Mouse (Mus musculus): Measurements from ENCODE around the gene Tmem131. TPM values are rescaled to one million over a fixed set of nuclear protein-coding genes. Genes with fewer than 3 reads are reported as not detected.

The Tmem131 gene
- total and polyA plus RNA-seq, 2 experiments from 2014 or later, result 9.4 to 29.3 TPM

- ATAC-seq, result no peak
- Histone ChIP-seq H3K36me3 (ENCODE audit: insufficient read depth) (no peaks in the 10 kb centered on the region), H3K9me3 (ENCODE audit: low read length) (no peaks in the 10 kb centered on the region), H3K27ac (ENCODE audit: low read depth, low read length) (no peak overlapping the region), H3K9ac (no peak overlapping the region), H3K4me1 (ENCODE audit: insufficient read depth) (no peaks in the 10 kb centered on the region), H3K4me2 (ENCODE audit: low read depth) (no peak overlapping the region), H3K27me3 (ENCODE audit: insufficient read depth, low read length) (no peaks in the 10 kb centered on the region), H3K4me3 (ENCODE audit: low read depth, low read length) (no peak overlapping the region)
- 80% methylated on average over 1 of the region's 1 CpGs for WGBS
- TF ChIP-seq CTCF (IDR thresholded peaks at IDR 0.05; ENCODE audit: low read depth), result no peak
- no peak for DNase-seq
These were observed 173.5 kb downstream of the Tmem131 start for GRCm38 (mm10) chr1:36769951-36770350.

DNA sequence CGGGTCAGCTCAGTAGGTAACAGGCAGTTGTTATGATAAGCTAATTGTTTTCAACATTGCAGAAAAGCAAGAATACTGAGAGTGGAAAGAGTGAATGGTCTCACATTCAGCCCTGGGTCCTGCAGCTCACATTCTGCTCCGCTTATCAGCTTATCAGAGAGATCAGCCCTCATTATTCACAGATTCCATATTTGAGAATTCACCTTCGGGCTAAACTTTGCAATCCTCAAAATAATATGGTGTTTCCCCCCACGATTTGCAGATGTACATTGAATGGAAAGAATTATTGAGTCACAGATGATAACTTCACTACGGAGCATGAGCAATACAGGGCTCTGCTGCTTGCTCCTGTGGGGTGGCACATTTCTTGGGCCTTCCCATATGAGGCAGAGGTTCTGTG, 174.7 kb downstream of the Tmem131 start:
- Histone ChIP-seq H3K9ac (no peak overlapping the region), H3K4me3 (ENCODE audit: low read depth, low read length) (no peak overlapping the region), H3K4me2 (ENCODE audit: low read depth) (no peak overlapping the region), H3K4me1 (ENCODE audit: insufficient read depth) (no peaks in the 10 kb centered on the region), H3K27ac (ENCODE audit: low read depth, low read length) (no peak overlapping the region), H3K27me3 (ENCODE audit: insufficient read depth, low read length) (no peaks in the 10 kb centered on the region), H3K9me3 (ENCODE audit: low read length) (no peaks in the 10 kb centered on the region), H3K36me3 (ENCODE audit: insufficient read depth) (no peaks in the 10 kb centered on the region)
- WGBS, result 78% methylated on average over 5 of the region's 5 CpGs
- DNase-seq, result no peak
- no peak for ATAC-seq
- no peak for TF ChIP-seq CTCF (IDR thresholded peaks at IDR 0.05; ENCODE audit: low read depth)

GRCm38 (mm10) chr1:36767321-36767720, 176.1 kb downstream of the Tmem131 start:
- Histone ChIP-seq H3K4me2 (ENCODE audit: low read depth) (no peak overlapping the region), H3K27ac (ENCODE audit: low read depth, low read length) (no peak overlapping the region), H3K36me3 (ENCODE audit: insufficient read depth) (no peaks in the 10 kb centered on the region), H3K4me1 (ENCODE audit: insufficient read depth) (no peaks in the 10 kb centered on the region), H3K27me3 (ENCODE audit: insufficient read depth, low read length) (no peaks in the 10 kb centered on the region), H3K9ac (no peak overlapping the region), H3K4me3 (ENCODE audit: low read depth, low read length) (no peak overlapping the region), H3K9me3 (ENCODE audit: low read length) (no peaks in the 10 kb centered on the region)
- no peak for TF ChIP-seq CTCF (IDR thresholded peaks at IDR 0.05; ENCODE audit: low read depth)
- DNase-seq (no peak), ATAC-seq (no peak)
- WGBS, result 48% methylated on average over 10 of the region's 10 CpGs

DNA sequence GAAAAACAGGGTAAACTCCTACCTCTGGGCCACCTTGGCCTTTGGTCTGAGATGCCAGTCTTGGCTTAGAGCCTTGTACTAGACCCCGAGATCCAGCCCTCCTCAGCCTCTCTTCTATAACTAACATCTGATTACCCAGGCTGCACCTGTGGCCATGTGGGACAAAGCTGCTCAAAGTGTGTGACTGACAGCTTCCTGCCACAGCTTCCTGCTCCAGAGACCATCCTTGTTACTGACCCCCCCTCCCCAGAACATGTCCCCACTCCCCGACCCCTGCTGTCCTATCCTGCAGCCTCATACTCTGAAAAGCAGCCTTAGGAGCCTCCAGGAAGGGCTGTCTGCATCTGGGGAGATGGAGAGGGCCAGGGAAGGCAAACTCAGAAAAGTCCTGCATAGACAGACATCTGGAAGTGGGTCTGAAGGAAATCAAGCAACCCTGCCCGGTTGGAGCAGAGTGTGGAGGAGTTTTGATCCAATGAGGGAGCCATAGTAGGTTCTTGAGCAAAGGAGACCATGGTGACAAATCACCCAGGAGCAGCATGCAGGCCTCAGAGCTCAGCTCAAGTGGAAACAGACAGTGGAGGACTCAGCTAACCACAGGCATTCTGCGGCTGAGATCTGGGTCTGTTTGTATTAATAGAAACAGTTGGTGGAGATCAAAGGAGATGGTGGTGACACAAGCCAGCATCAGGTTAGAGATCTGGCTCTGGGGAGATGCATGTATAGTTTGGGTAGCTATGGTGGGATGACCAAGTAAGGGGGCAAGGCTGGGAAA, 176.8 kb downstream of the Tmem131 start:
- no peak for DNase-seq
- no peak for TF ChIP-seq CTCF (IDR thresholded peaks at IDR 0.05; ENCODE audit: low read depth)
- no peak overlapping the region for H3K4me3 ChIP-seq (ENCODE audit: low read depth, low read length)
- 72% methylated on average over 4 of the region's 4 CpGs for WGBS
- H3K4me2 ChIP-seq (ENCODE audit: low read depth), result no peak overlapping the region
- H3K9ac ChIP-seq, result no peak overlapping the region
- no peaks in the 10 kb centered on the region for H3K36me3 ChIP-seq (ENCODE audit: insufficient read depth)
- no peaks in the 10 kb centered on the region for H3K9me3 ChIP-seq (ENCODE audit: low read length)
- H3K27ac ChIP-seq (ENCODE audit: low read depth, low read length), result no peak overlapping the region
- no peaks in the 10 kb centered on the region for H3K4me1 ChIP-seq (ENCODE audit: insufficient read depth)
- no peak for ATAC-seq
- no peaks in the 10 kb centered on the region for H3K27me3 ChIP-seq (ENCODE audit: insufficient read depth, low read length)

DNA sequence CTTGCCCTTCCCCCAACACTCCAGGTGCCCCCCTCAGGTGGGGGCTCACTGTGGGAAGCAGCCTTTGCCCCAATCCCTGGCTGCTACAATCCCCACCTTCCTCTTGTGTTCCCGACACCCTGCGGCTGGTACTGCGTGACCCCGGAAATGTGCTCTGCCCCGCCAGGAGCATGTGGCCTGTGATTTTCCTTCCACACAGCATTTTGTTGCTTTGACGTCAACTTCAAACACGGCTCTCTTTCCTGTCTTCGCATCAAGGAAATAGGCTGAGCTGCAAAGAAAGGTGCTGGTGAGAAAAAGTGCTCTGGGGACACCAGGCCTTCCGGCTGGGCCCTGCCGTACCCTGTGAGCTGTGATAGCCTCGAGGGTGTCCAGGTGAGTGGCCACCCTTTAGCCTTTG, 181.9 kb downstream of the Tmem131 start, which contains the start of gene Zap70:
Gene Zap70, plus strand, starts transcription at position 231 of the 400 bp plus-strand sequence.
- H3K4me3 ChIP-seq (ENCODE audit: low read depth, low read length), result no peak within 1 kb of the TSS
- no peaks in the 10 kb centered on the region for H3K4me1 ChIP-seq (ENCODE audit: insufficient read depth)
- no peaks in the 10 kb centered on the region for H3K36me3 ChIP-seq (ENCODE audit: insufficient read depth)
- DNase-seq (no peak), ATAC-seq (no peak)
- no peaks in the 10 kb centered on the region for H3K9me3 ChIP-seq (ENCODE audit: low read length)
- H3K27ac ChIP-seq (ENCODE audit: low read depth, low read length), result no peak within 1 kb of the TSS
- TF ChIP-seq CTCF (IDR thresholded peaks at IDR 0.05; ENCODE audit: low read depth), result no peak
- no peak within 1 kb of the TSS for H3K4me2 ChIP-seq (ENCODE audit: low read depth)
- no peaks in the 10 kb centered on the region for H3K27me3 ChIP-seq (ENCODE audit: insufficient read depth, low read length)
- no peak within 1 kb of the TSS for H3K9ac ChIP-seq
- WGBS, result 85% methylated on average over 11 of the region's 11 CpGs

- DNase-seq, result no peak
- no peaks in the 10 kb centered on the region for H3K36me3 ChIP-seq (ENCODE audit: insufficient read depth)
- no peak overlapping the region for H3K27ac ChIP-seq (ENCODE audit: low read depth, low read length)
- 81% methylated on average over 8 of the region's 8 CpGs for WGBS
- no peaks in the 10 kb centered on the region for H3K27me3 ChIP-seq (ENCODE audit: insufficient read depth, low read length)
- H3K4me3 ChIP-seq (ENCODE audit: low read depth, low read length), result no peak overlapping the region
- no peaks in the 10 kb centered on the region for H3K9me3 ChIP-seq (ENCODE audit: low read length)
- no peak for ATAC-seq
- H3K4me2 ChIP-seq (ENCODE audit: low read depth), result no peak overlapping the region
- no peaks in the 10 kb centered on the region for H3K4me1 ChIP-seq (ENCODE audit: insufficient read depth)
- TF ChIP-seq CTCF (IDR thresholded peaks at IDR 0.05; ENCODE audit: low read depth), result no peak
- H3K9ac ChIP-seq, result no peak overlapping the region
These were observed 182.4 kb downstream of the Tmem131 start for GRCm38 (mm10) chr1:36761061-36761460.

DNA sequence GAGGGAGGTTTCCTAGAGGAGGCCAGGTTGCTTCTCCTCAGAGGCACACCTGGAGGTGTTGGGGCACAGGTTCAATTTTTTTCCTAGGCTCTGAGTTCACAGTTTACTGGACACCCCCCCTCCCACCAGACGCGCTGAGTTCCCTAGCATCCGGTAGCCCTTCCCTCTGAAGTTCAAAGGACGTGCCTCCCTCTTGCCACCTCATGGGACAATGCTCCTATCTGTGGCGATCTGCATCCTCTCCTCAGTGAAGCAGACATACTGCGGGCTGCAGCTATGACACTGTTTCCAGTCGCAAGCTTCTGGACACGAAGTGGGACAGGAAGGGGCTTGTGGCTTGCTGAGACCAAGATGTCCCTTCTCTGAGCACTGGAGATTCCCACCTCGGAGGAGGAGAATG, 183.1 kb downstream of the Tmem131 start:
- 88% methylated on average over 9 of the region's 9 CpGs for WGBS
- TF ChIP-seq CTCF (IDR thresholded peaks at IDR 0.05; ENCODE audit: low read depth), result no peak
- DNase-seq, result no peak
- Histone ChIP-seq H3K4me3 (ENCODE audit: low read depth, low read length) (no peak overlapping the region), H3K27ac (ENCODE audit: low read depth, low read length) (no peak overlapping the region), H3K4me1 (ENCODE audit: insufficient read depth) (no peaks in the 10 kb centered on the region), H3K36me3 (ENCODE audit: insufficient read depth) (no peaks in the 10 kb centered on the region), H3K9me3 (ENCODE audit: low read length) (no peaks in the 10 kb centered on the region), H3K4me2 (ENCODE audit: low read depth) (no peak overlapping the region), H3K27me3 (ENCODE audit: insufficient read depth, low read length) (no peaks in the 10 kb centered on the region), H3K9ac (no peak overlapping the region)
- no peak for ATAC-seq

All from forebrain, postnatal 0 days (tissue).